Mouse (Mus musculus) G1E (cell line): ENCODE results near the gene Ror2. TPM values are rescaled to one million over a fixed set of nuclear protein-coding genes. Genes with fewer than 3 reads are reported as not detected.

Source experiments
- ATAC-seq: 2 replicates; pipeline ENCODE4 v1.8.0; 2016; ENCODE audit warnings: mild to moderate bottlenecking; ENCODE audit not compliant: insufficient number of reproducible peaks, poor library complexity, low FRiP score, severe bottlenecking; ENCODE audit errors: extremely low read depth
- DNase-seq: peaks from one replicate; pipeline ENCODE4 v3.0.0; 2012; ENCODE audit warnings: low spot score
- H3K27me3 ChIP-seq: 2 replicates; pipeline ENCODE4 v1.6.1; 2012; ENCODE audit warnings: mild to moderate bottlenecking, low read length, inconsistent platforms; ENCODE audit not compliant: insufficient read depth
- H3K36me3 ChIP-seq: replicated peaks from 2 replicates; pipeline ENCODE3; 2012; ENCODE audit warnings: mild to moderate bottlenecking, inconsistent platforms
- H3K4me1 ChIP-seq: 2 replicates; pipeline ENCODE4 v1.6.1; 2012; ENCODE audit warnings: low read depth, low read length, inconsistent platforms, mixed read lengths; ENCODE audit not compliant: insufficient read depth
- H3K4me3 ChIP-seq: 2 replicates; pipeline ENCODE4 v1.5.1; 2012; ENCODE audit warnings: low read depth, mild to moderate bottlenecking, inconsistent platforms, low read length, moderate library complexity, mixed read lengths
- H3K9me3 ChIP-seq: replicated peaks from 2 replicates; pipeline ENCODE4 v1.6.1; 2012; ENCODE audit warnings: inconsistent platforms
- CTCF ChIP-seq: IDR thresholded peaks from 2 replicates; pipeline ENCODE4 v1.5.1; 2012; ENCODE audit warnings: low read depth, low read length, inconsistent platforms, mixed read lengths
- GATA1 ChIP-seq: IDR thresholded peaks from 2 replicates; pipeline ENCODE4 v1.6.1; 2012; ENCODE audit warnings: borderline replicate concordance, low read length, inconsistent platforms, mixed read lengths
- GATA2 ChIP-seq: IDR thresholded peaks from 2 replicates; pipeline ENCODE4 v1.6.1; 2012; ENCODE audit warnings: low read depth, low read length, inconsistent platforms, borderline replicate concordance
- POLR2AphosphoS5 ChIP-seq: IDR thresholded peaks from 2 replicates; pipeline ENCODE4 v1.6.1; 2012; ENCODE audit warnings: low read depth, low read length, inconsistent platforms; ENCODE audit not compliant: insufficient replicate concordance
- TAL1 ChIP-seq: conservative IDR thresholded peaks from 2 replicates; pipeline ENCODE4 v1.6.1; 2012; ENCODE audit warnings: low read depth, low read length, inconsistent platforms, mixed read lengths
- polyA plus RNA-seq: library from polyadenylated mRNA; stranded (reverse); fragments of >175 nt; gene quantifications from 2 replicates; pipeline ENCODE4 v1.2.3, GENCODE M21; 2012
- total RNA-seq, 2 experiments: library from RNA; stranded (forward) in 1 of 2; stranded (reverse) in 1 of 2; fragments of 200-1000 nt in 1 of 2; fragments of >200 nt in 1 of 2; fragmentation: Nextera tagmentation in 1 of 2; gene quantifications; 2 replicates each; pipeline ENCODE4 v1.2.3; 2014 to 2017

Ror2 gene
- total and polyA plus RNA-seq, 3 experiments, result not detected

DNA sequence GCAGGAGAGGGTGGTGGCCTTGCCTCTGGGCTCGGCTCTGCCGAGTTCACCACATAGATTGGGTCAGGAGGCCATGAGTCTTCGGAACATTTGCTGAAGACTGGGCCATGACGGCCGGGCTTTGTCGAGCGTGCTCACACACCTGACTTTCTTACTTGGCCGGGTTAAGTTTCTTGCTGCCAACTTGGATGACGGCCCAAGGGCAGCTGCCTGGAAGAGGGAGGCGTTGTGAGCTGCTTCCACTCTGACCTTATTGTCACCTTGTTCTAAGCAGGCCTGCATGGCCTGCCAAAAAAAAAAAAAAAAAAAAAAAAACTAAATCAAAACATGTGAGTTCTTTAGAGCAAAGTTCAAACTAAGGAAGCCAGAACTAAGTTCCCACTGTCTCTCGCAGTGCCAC is 218.0 kb downstream of the Ror2 start:
- peaks cover 81% of the 10 kb centered on the region for H3K9me3 ChIP-seq
- ATAC-seq (no peak), DNase-seq (no peak)
- H3K4me3 ChIP-seq, result no peak overlapping the region
- H3K4me1 ChIP-seq, result no peaks in the 10 kb centered on the region
- TF ChIP-seq CTCF (no peak), GATA1 (no peak)
- no peaks in the 10 kb centered on the region for H3K36me3 ChIP-seq
- no peaks in the 10 kb centered on the region for H3K27me3 ChIP-seq

DNA sequence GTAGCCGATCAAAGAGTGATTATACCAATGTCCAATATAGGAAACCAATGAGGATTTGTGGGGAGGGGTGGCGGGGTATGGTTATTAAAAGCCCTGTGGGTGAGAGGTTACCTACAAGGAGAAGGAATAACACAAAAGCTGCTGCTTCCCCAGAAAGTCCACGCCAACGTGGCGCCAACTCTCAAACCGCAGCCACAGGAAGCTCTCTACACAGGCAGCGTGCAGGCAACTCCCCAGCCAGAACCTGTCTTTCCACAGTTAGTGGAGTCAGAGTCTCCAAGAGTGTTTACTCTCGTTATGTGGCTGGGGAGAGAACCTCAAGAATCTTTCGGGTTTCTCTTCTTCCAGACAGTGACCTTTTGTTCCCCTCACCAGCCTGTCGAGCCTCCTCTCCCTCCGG is 220.8 kb downstream of the Ror2 start:
- H3K4me1 ChIP-seq, result no peaks in the 10 kb centered on the region
- ATAC-seq, result no peak
- H3K9me3 ChIP-seq, result peaks cover 66% of the 10 kb centered on the region
- TF ChIP-seq GATA2 (no peak), GATA1 (no peak), CTCF (no peak), TAL1 (no peak), POLR2AphosphoS5 (no peak)
- H3K36me3 ChIP-seq, result no peaks in the 10 kb centered on the region
- H3K27me3 ChIP-seq, result no peaks in the 10 kb centered on the region
- no peak overlapping the region for H3K4me3 ChIP-seq
- DNase-seq, result no peak

DNA sequence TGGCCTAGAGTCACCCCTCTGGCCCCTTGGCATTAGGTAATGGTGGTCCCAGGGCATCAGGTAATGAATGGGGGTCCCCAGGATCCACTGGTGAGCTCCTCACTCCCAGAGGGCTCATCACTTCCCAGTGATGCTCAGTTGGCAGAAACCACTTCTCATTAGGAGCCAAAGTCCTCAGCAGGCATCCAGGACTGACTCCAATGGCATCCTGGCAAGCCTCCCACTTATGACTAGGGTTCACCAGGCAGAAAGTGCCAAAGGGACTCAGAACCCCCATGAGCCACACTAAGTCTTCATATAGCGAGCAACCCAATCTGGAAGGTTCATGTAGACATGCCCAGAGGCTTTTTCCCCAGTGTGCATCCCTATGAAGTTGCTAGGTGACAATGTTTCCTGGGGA is 221.2 kb downstream of the Ror2 start:
- TF ChIP-seq GATA1 (no peak), GATA2 (no peak), POLR2AphosphoS5 (no peak), CTCF (no peak), TAL1 (no peak)
- ATAC-seq, result no peak
- Histone ChIP-seq H3K36me3 (no peaks in the 10 kb centered on the region), H3K4me3 (no peak overlapping the region), H3K27me3 (no peaks in the 10 kb centered on the region), H3K9me3 (peaks cover 64% of the 10 kb centered on the region), H3K4me1 (no peaks in the 10 kb centered on the region)
- no peak for DNase-seq

Other genes starting within 250 kb of the Ror2 start
- gene Sptlc1, start 91.3 kb upstream of the Ror2 start, total RNA-seq (2014; fragmentation: Nextera tagmentation), result 20.4 and 28.7 TPM in 2 replicates
- 44.4 and 45.5 TPM in 2 replicates for gene Sptlc1, start 91.3 kb upstream of the Ror2 start, total RNA-seq (2017)
- 3.9 and 4.4 TPM in 2 replicates for gene Sptlc1, start 91.3 kb upstream of the Ror2 start, polyA plus RNA-seq
- gene Msx2, start 186.9 kb upstream of the Ror2 start, total RNA-seq (2014; fragmentation: Nextera tagmentation), result not detected in 2 replicates
- gene Msx2, start 186.9 kb upstream of the Ror2 start, total RNA-seq (2017), result 0.27 TPM in 1 of 2 replicates, not detected in the other
- not detected in 2 replicates for gene Msx2, start 186.9 kb upstream of the Ror2 start, polyA plus RNA-seq